Mouse (Mus musculus): Measurements from ENCODE around the gene Isg20. TPM values are rescaled to one million over a fixed set of nuclear protein-coding genes. Genes with fewer than 3 reads are reported as not detected.

Isg20 gene
- total and polyA plus RNA-seq, 2 experiments from 2014 or later = 0.38 to 0.87 TPM

DNA sequence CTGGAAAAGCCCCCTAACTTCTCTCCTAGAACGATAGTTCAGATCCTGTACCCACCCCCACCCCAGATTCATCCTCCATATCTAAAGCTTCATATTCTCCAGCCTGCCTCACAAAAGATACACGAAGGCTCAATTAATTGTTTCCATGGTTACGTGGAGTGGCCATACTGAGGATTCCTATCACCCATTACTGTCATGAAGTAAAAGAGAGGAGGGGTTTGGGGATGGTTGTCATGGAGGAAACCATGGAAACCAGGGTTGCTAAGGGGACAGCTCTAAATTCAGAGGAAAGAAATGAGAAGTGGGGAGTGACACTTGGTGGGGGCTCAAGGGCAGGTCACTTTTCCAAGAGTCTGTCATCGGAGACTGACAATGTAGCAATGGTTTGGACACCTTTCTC lies 26.7 kb upstream of the Isg20 start:
- peaks cover 8% of the 10 kb centered on the region for H3K36me3 ChIP-seq (ENCODE audit: insufficient read depth)
- no peaks in the 10 kb centered on the region for H3K27me3 ChIP-seq (ENCODE audit: insufficient read depth, low read length)
- WGBS = 18% methylated on average over 4 of the region's 4 CpGs
- peak; percentile 57 for DNase-seq
- peak overlapping the region; percentile 37 for H3K4me2 ChIP-seq (ENCODE audit: low read depth)
- no peak overlapping the region; the same call in 1 of the 2 replicates for H3K27ac ChIP-seq (ENCODE audit: low read depth, low read length)
- H3K9me3 ChIP-seq (ENCODE audit: low read length) = no peaks in the 10 kb centered on the region
- H3K4me3 ChIP-seq (ENCODE audit: low read depth, low read length) = no peak overlapping the region; the same call in 1 of the 2 replicates
- H3K9ac ChIP-seq = no peak overlapping the region
- no peak for ATAC-seq
- H3K4me1 ChIP-seq (ENCODE audit: insufficient read depth) = peaks cover 31% of the 10 kb centered on the region
- no peak for TF ChIP-seq CTCF (IDR thresholded peaks at IDR 0.05; ENCODE audit: low read depth)

GRCm38 (mm10) chr7:78887431-78887842 lies 25.8 kb upstream of the Isg20 start:
- peaks cover 8% of the 10 kb centered on the region for H3K36me3 ChIP-seq (ENCODE audit: insufficient read depth)
- peaks cover 27% of the 10 kb centered on the region for H3K4me1 ChIP-seq (ENCODE audit: insufficient read depth)
- H3K4me2 ChIP-seq (ENCODE audit: low read depth) = peak overlapping the region; percentile 37
- no peaks in the 10 kb centered on the region for H3K9me3 ChIP-seq (ENCODE audit: low read length)
- TF ChIP-seq CTCF (IDR thresholded peaks at IDR 0.05; ENCODE audit: low read depth) = no peak
- WGBS = 8% methylated on average over 9 of the region's 9 CpGs
- H3K9ac ChIP-seq = peak overlapping the region; percentile 25; the same call in 1 of the 2 replicates
- H3K4me3 ChIP-seq (ENCODE audit: low read depth, low read length) = peak overlapping the region; percentile 5
- ATAC-seq (peak; percentile 28; the same call in 1 of the 2 replicates), DNase-seq (peak; percentile 62)
- peak overlapping the region; percentile 59; the same call in 1 of the 2 replicates for H3K27ac ChIP-seq (ENCODE audit: low read depth, low read length)
- no peaks in the 10 kb centered on the region for H3K27me3 ChIP-seq (ENCODE audit: insufficient read depth, low read length)

DNA sequence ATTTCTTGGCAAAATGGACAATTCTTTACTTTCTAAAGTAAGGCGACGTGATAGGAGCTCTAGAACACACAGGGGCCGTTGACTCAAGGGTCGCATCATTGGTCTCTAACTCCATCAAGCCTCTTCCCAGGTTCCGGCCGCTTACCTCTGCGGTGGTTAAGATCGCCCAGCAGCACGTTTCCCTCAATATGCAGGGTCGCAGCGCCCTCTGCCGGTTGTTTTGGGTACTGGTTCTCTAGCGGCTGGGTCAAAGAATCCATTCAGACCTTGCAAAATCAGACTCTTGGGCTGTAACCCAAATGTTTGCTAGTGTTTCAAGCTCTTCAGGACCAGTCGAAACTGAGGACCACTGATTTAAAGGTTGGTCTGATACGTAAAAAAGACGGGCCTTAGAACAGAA lies 22.6 kb upstream of the Isg20 start:
- Histone ChIP-seq H3K9ac (no peak overlapping the region), H3K27me3 (ENCODE audit: insufficient read depth, low read length) (no peaks in the 10 kb centered on the region), H3K36me3 (ENCODE audit: insufficient read depth) (peaks cover 8% of the 10 kb centered on the region), H3K9me3 (ENCODE audit: low read length) (no peaks in the 10 kb centered on the region), H3K4me2 (ENCODE audit: low read depth) (no peak overlapping the region), H3K27ac (ENCODE audit: low read depth, low read length) (no peak overlapping the region), H3K4me3 (ENCODE audit: low read depth, low read length) (no peak overlapping the region), H3K4me1 (ENCODE audit: insufficient read depth) (peaks cover 20% of the 10 kb centered on the region)
- peak; percentile 92 for DNase-seq
- peak; percentile 97 for TF ChIP-seq CTCF (IDR thresholded peaks at IDR 0.05; ENCODE audit: low read depth)
- WGBS = 2% methylated on average over 16 of the region's 16 CpGs
- 0 out of 2 replicates have a peak, but pooled peaks have one; percentile 7 for ATAC-seq

- H3K4me3 ChIP-seq (ENCODE audit: low read depth, low read length) = no peak overlapping the region
- WGBS = 92% methylated on average over 10 of the region's 10 CpGs
- no peak for DNase-seq
- peaks cover 3% of the 10 kb centered on the region; the same call in 1 of the 2 replicates for H3K36me3 ChIP-seq (ENCODE audit: insufficient read depth)
- H3K4me1 ChIP-seq (ENCODE audit: insufficient read depth) = no peaks in the 10 kb centered on the region
- TF ChIP-seq CTCF (IDR thresholded peaks at IDR 0.05; ENCODE audit: low read depth) = no peak
- H3K9me3 ChIP-seq (ENCODE audit: low read length) = no peaks in the 10 kb centered on the region
- ATAC-seq = no peak
- no peaks in the 10 kb centered on the region for H3K27me3 ChIP-seq (ENCODE audit: insufficient read depth, low read length)
- H3K9ac ChIP-seq = no peak overlapping the region
- H3K27ac ChIP-seq (ENCODE audit: low read depth, low read length) = no peak overlapping the region
- H3K4me2 ChIP-seq (ENCODE audit: low read depth) = no peak overlapping the region
These were observed 19.3 kb upstream of the Isg20 start for GRCm38 (mm10) chr7:78893917-78894316.

DNA sequence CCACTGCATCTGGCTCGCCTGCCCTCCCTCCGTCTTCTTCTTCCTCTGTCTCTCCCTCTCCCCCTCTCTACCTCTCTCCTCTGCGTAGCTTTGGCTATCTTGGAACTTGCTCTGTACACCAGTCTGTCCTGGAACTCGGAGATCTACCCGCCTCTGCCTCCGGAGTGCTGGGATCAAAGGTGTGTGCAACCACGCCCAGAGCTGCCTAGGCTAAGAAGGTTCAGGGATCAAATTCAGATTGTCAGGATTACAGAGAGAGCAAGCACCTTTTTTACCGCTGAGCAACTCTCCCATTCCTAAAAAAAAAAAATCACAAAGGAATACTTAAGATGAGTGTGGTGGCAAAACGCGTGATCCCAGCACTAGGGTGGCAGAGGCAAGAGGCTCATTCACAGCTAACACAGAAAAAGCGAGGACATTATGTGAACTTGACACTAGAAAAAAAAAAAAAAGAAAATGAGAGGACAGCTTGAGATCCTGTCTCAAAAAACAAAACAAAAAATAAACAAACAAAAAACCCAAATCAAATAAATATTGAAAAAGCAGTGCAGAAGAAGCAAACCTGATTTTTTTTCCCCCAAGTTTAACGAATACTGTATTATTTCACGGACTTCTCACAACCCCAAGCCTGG lies 18.1 kb upstream of the Isg20 start:
- peak overlapping the region; percentile 62 for H3K4me2 ChIP-seq (ENCODE audit: low read depth)
- DNase-seq (no peak), ATAC-seq (no peak)
- no peaks in the 10 kb centered on the region for H3K9me3 ChIP-seq (ENCODE audit: low read length)
- no peaks in the 10 kb centered on the region for H3K4me1 ChIP-seq (ENCODE audit: insufficient read depth)
- H3K9ac ChIP-seq = peak overlapping the region; percentile 66
- H3K4me3 ChIP-seq (ENCODE audit: low read depth, low read length) = peak overlapping the region; percentile 86
- 54% methylated on average over 13 of the region's 13 CpGs for WGBS
- TF ChIP-seq CTCF (IDR thresholded peaks at IDR 0.05; ENCODE audit: low read depth) = no peak
- no peaks in the 10 kb centered on the region for H3K27me3 ChIP-seq (ENCODE audit: insufficient read depth, low read length)
- no peaks in the 10 kb centered on the region for H3K36me3 ChIP-seq (ENCODE audit: insufficient read depth)
- H3K27ac ChIP-seq (ENCODE audit: low read depth, low read length) = no peak overlapping the region

DNA sequence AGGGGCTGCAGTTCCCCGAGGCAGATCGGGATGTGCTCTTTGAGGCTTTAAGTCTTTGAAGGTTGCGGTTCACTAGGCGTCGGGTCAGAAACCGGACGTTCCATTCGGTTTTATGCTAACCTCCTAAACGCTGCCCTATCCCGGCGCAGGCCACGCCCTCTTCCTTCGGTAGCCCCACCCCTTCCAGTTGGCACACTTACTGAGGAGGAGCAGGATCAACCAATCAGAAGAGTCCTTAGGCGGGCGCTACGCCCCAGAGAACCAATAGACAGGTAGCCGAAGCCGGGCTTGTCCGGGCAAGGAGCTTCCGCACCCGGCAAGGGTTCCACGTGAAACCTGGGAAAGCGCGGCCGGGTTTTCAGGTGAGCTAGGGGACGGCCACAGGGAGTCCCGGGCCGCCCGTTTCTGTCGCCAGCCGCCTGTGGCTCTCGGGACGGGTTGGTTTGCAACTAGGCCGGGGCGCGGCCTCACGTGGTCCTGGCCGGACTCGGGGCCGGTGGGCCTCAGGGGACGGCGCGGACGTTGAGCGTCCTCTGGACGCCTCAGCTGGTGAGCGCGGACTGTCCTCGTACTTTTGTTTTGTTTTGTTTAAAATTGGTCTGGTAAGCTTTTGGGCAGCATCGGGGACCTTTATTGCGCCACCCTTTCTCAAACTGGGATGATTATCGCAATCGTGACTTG lies 17.4 kb upstream of the Isg20 start, which contains the start of gene Aen:
TSS of gene Aen (plus strand) at position 202 of the 681 bp plus-strand sequence.
- no peak for TF ChIP-seq CTCF (IDR thresholded peaks at IDR 0.05; ENCODE audit: low read depth)
- ATAC-seq (peak; percentile 99), DNase-seq (peak; percentile 97)
- peak within 1 kb of the TSS; percentile 66 for H3K9ac ChIP-seq
- no peaks in the 10 kb centered on the region for H3K4me1 ChIP-seq (ENCODE audit: insufficient read depth)
- peak within 1 kb of the TSS; percentile 62 for H3K4me2 ChIP-seq (ENCODE audit: low read depth)
- WGBS = 6% methylated on average over 53 of the region's 53 CpGs
- H3K36me3 ChIP-seq (ENCODE audit: insufficient read depth) = no peaks in the 10 kb centered on the region
- H3K9me3 ChIP-seq (ENCODE audit: low read length) = no peaks in the 10 kb centered on the region
- peak within 1 kb of the TSS; percentile 86 for H3K4me3 ChIP-seq (ENCODE audit: low read depth, low read length)
- no peaks in the 10 kb centered on the region for H3K27me3 ChIP-seq (ENCODE audit: insufficient read depth, low read length)
- no peak within 1 kb of the TSS for H3K27ac ChIP-seq (ENCODE audit: low read depth, low read length)

DNA sequence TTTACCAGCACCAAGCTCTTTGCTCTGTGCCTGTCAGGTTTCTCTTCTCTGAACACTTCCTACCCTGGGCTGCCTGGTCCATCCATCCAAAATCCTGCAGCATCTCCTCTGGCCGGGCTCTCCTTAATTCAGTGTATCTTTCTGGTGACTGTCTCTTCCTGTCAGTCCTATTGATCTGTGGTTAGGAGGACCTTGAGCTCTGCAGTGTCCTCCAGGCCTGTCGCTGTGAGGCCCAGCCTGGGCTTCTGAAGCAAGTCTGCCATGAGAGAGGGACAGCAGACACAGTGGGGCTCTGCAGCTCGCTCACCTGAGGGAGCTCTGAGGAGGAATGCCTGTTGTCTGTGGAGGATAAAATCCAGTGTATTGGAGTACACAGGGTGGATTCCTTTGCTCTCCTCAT lies 15.7 kb upstream of the Isg20 start:
- Histone ChIP-seq H3K36me3 (ENCODE audit: insufficient read depth) (peaks cover 8% of the 10 kb centered on the region), H3K4me2 (ENCODE audit: low read depth) (no peak overlapping the region), H3K27ac (ENCODE audit: low read depth, low read length) (no peak overlapping the region), H3K9me3 (ENCODE audit: low read length) (no peaks in the 10 kb centered on the region), H3K4me3 (ENCODE audit: low read depth, low read length) (no peak overlapping the region), H3K9ac (no peak overlapping the region), H3K4me1 (ENCODE audit: insufficient read depth) (no peaks in the 10 kb centered on the region), H3K27me3 (ENCODE audit: insufficient read depth, low read length) (no peaks in the 10 kb centered on the region)
- DNase-seq (no peak), ATAC-seq (no peak)
- TF ChIP-seq CTCF (IDR thresholded peaks at IDR 0.05; ENCODE audit: low read depth) = no peak
- 93% methylated on average over 3 of the region's 3 CpGs for WGBS
